Mouse (Mus musculus): ENCODE measurements around the gene B3galnt2. TPM values are rescaled to one million over a fixed set of nuclear protein-coding genes. Genes with fewer than 3 reads are reported as not detected.

Gene B3galnt2
- polyA plus RNA-seq (2014; fragmentation: Nextera tagmentation; extraction: Ambion mirVana) = 16.5 and 24.1 TPM in 2 replicates

DNA sequence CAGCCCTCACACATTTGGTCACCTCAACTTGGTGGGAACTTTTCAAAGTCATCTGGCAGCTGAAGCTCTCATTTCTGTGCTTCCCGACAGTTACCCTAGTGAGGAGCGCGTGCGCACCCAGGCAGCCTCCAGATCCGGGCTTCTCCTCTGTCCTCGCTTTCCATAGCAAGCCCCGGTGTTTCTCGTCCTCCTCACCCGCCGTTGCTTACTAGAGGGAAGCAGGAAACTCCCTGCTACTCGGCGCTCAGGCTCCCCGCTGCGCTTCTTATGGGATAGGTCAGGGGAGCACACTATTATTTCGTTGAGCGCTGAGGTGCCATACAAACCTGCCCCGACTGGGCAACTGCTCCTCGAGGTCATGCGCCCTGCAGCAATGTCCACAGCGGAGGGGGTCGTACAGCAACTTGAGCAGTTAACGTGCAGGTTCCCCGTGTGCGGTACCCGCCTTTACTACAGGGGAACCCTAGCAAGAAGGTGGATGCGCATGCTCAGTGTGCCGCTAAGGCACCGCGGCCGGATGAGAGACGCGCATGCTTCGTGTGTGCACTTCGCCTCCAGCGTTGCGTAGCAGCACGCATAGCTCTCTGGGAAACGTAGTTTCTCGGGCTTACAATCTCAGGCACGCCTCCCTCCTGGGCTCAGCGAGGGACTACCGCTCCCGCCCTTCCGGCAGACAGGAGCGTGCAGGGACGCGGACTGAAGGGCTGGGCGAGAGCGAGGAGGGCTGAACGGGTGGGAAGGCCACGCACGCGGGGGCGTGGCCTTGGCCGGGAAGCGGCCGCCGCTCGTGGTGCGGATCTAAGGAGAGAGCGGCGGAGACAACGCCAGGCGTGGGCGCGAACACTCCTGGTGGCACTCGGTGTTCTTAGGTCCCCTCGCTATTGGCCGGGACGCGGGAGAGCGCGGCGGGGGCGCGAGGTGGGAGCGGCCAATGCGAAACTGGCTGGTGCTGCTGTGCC lies at the start of gene B3galnt2:
B3galnt2 (plus strand) TSS at position 596 of the 959 bp plus-strand sequence.
- Histone ChIP-seq H3K4me1 (ENCODE audit: control insufficient read depth, insufficient read depth, low read length) (peaks cover 4% of the 10 kb centered on the region; the same call in 1 of the 2 replicates), H3K9me3 (ENCODE audit: control insufficient read depth, low read length) (no peaks in the 10 kb centered on the region), H3K4me3 (ENCODE audit: low read depth, low read length) (peak within 1 kb of the TSS; percentile 88), H3K4me2 (ENCODE audit: low read depth, low read length) (peak within 1 kb of the TSS; percentile 79), H3K27me3 (ENCODE audit: control insufficient read depth, insufficient read depth, low read length) (no peaks in the 10 kb centered on the region), H3K9ac (replicated peaks; ENCODE audit: low read depth, low read length) (peak within 1 kb of the TSS; percentile 69), H3K36me3 (ENCODE audit: control insufficient read depth, insufficient read depth, low read length) (no peaks in the 10 kb centered on the region), H3K27ac (ENCODE audit: low read depth, low read length) (peak within 1 kb of the TSS; percentile 78)
- under 1% methylated on average over 78 of the region's 78 CpGs for WGBS
- ATAC-seq (ENCODE audit: low read depth) = peak; percentile 99

DNA sequence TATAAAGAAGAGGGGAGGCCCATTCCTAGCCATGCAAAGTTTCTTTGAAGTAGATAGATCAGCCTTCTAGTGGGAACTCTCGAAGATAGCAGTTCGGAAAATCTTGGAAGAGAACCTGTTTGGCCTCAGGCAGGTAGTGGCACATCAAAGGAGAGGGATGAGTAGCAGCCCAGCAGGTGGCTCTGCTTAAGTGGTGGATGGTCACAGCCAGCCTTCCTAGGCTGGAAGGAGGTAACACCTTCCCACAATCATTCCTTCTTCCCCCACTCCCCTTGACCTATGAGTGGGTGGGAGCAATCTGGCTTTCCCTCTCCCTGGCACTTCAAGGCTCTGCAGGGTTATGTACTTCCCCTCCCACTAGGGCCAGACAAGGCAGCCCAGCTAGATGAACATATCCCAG lies 42.9 kb upstream of the B3galnt2 start:
- Histone ChIP-seq H3K27me3 (ENCODE audit: control insufficient read depth, insufficient read depth, low read length) (no peaks in the 10 kb centered on the region), H3K9me3 (ENCODE audit: control insufficient read depth, low read length) (no peaks in the 10 kb centered on the region), H3K4me1 (ENCODE audit: control insufficient read depth, insufficient read depth, low read length) (no peaks in the 10 kb centered on the region), H3K4me3 (ENCODE audit: low read depth, low read length) (no peak overlapping the region), H3K27ac (ENCODE audit: low read depth, low read length) (no peak overlapping the region), H3K9ac (replicated peaks; ENCODE audit: low read depth, low read length) (no peak overlapping the region), H3K36me3 (ENCODE audit: control insufficient read depth, insufficient read depth, low read length) (no peaks in the 10 kb centered on the region), H3K4me2 (ENCODE audit: low read depth, low read length) (no peak overlapping the region)
- ATAC-seq (ENCODE audit: low read depth) = no peak
- 58% methylated on average over 2 of the region's 2 CpGs for WGBS

DNA sequence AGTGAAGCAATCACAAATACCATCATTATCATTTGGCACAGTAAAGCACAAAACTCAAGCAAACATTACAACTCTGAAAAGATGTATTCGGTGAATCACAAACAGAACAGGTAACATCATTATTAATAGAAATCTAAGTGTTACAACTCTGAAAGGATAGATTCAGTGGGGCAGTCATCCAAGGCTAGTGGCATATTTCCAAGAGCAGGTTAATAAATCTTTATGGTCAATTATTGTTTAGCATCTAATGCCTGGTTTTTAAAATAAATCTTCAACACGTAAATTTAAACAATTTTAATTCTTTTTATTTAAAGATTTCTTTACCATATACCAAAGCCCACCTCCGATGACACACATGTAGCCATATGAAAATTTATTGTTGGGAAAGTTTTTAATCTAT lies 34.9 kb upstream of the B3galnt2 start:
- WGBS = 97% methylated on average over 3 of the region's 3 CpGs
- Histone ChIP-seq H3K4me3 (ENCODE audit: low read depth, low read length) (no peak overlapping the region), H3K4me1 (ENCODE audit: control insufficient read depth, insufficient read depth, low read length) (no peaks in the 10 kb centered on the region), H3K36me3 (ENCODE audit: control insufficient read depth, insufficient read depth, low read length) (no peaks in the 10 kb centered on the region), H3K27ac (ENCODE audit: low read depth, low read length) (no peak overlapping the region), H3K9me3 (ENCODE audit: control insufficient read depth, low read length) (no peaks in the 10 kb centered on the region), H3K27me3 (ENCODE audit: control insufficient read depth, insufficient read depth, low read length) (no peaks in the 10 kb centered on the region), H3K9ac (replicated peaks; ENCODE audit: low read depth, low read length) (no peak overlapping the region), H3K4me2 (ENCODE audit: low read depth, low read length) (no peak overlapping the region)
- no peak for ATAC-seq (ENCODE audit: low read depth)

DNA sequence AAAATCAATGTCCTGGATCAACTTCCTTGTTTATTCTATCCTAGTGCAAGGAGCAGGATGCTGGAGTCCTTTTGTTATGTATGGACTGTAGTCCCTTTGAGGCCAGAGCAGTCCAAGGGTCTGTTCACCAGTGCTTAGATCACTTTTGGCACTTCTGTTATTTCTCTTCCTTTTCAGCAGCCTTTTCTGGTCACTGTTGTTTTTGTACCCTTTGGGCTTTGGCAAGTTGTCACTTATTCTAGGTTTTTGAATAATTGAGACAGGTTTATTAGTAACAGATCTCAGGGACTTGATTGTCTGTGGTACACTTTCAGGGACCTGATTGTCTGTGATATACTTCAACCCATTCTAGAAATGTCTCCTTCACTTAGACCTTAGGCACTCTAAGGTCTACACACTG lies 31.7 kb upstream of the B3galnt2 start:
- no peak for ATAC-seq (ENCODE audit: low read depth)
- H3K4me2 ChIP-seq (ENCODE audit: low read depth, low read length) = no peak overlapping the region

DNA sequence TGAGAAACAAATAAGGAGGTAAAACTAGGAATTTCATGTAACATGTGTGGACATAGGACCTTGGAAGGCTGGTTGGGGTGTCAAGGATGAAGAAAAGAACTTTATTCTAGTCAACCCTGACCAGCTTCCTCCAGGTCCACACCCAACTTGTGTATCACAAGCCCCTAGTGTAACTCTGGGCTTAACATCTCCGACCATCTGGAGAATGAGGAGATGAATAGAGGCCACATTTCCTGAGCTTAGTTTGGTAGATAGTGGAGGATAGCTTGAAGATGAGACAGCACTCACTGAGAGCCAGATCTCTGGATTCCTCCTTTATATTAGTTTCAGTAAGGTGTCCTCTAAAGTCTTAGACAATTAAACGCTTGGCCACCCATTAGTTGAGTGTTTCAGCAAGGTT lies 24.3 kb upstream of the B3galnt2 start:
- Histone ChIP-seq H3K27me3 (ENCODE audit: control insufficient read depth, insufficient read depth, low read length) (no peaks in the 10 kb centered on the region), H3K36me3 (ENCODE audit: control insufficient read depth, insufficient read depth, low read length) (no peaks in the 10 kb centered on the region), H3K4me2 (ENCODE audit: low read depth, low read length) (no peak overlapping the region), H3K4me1 (ENCODE audit: control insufficient read depth, insufficient read depth, low read length) (no peaks in the 10 kb centered on the region), H3K27ac (ENCODE audit: low read depth, low read length) (no peak overlapping the region), H3K9me3 (ENCODE audit: control insufficient read depth, low read length) (no peaks in the 10 kb centered on the region), H3K9ac (replicated peaks; ENCODE audit: low read depth, low read length) (no peak overlapping the region), H3K4me3 (ENCODE audit: low read depth, low read length) (no peak overlapping the region)
- ATAC-seq (ENCODE audit: low read depth) = no peak
- 77% methylated on average over 2 of the region's 2 CpGs for WGBS

More for the DNA sequence above, 31.7 kb upstream of the B3galnt2 start:
- Histone ChIP-seq H3K9me3 (ENCODE audit: control insufficient read depth, low read length) (no peaks in the 10 kb centered on the region), H3K9ac (replicated peaks; ENCODE audit: low read depth, low read length) (no peak overlapping the region), H3K4me3 (ENCODE audit: low read depth, low read length) (no peak overlapping the region), H3K4me1 (ENCODE audit: control insufficient read depth, insufficient read depth, low read length) (no peaks in the 10 kb centered on the region), H3K36me3 (ENCODE audit: control insufficient read depth, insufficient read depth, low read length) (no peaks in the 10 kb centered on the region), H3K27me3 (ENCODE audit: control insufficient read depth, insufficient read depth, low read length) (no peaks in the 10 kb centered on the region), H3K27ac (ENCODE audit: low read depth, low read length) (no peak overlapping the region)

DNA sequence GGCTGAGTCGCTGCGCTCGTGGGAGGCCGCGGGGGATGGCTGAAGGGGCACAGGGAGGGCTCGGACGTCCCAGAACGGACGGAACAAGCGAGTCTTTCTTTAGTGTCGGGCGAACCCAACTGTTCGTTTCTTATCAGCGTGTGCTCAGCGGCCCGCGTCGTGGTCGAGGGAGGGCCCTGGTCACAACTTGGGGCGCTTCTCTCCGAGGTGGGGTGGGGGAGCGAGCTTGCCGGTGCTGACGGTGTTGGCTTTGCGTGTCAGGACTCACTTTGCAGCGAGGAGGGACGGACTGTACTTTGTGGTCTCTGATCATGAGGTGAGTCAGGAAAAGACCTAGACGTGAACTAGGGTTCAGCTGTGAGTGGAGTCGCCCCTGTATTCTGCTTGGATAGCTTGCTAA lies 662 bp downstream of the B3galnt2 start:
- WGBS = 0% methylated on average over 29 of the region's 29 CpGs
- no peaks in the 10 kb centered on the region for H3K27me3 ChIP-seq (ENCODE audit: control insufficient read depth, insufficient read depth, low read length)

DNA sequence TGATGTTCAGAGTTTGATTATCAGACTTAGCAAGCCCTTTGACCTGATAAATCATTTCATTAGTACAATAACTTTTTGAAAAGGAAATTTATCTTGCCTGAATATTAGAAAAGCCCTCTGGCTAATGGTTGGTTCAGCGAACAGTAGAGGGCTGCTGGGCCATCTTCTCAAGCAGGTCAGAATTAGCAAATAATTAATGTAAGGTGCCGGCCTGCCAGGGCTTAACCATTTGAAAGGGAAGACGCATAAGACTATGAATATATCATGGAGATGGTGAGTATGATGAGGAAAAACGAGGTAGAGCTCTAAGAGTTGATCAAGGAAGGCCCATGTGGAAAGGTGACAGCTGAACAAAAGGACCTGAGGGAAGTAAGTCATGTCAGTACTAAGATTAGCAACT lies 2.4 kb downstream of the B3galnt2 start:
- no peaks in the 10 kb centered on the region for H3K9me3 ChIP-seq (ENCODE audit: control insufficient read depth, low read length)
- H3K9ac ChIP-seq (replicated peaks; ENCODE audit: low read depth, low read length) = no peak overlapping the region
- H3K4me3 ChIP-seq (ENCODE audit: low read depth, low read length) = no peak overlapping the region
- ATAC-seq (ENCODE audit: low read depth) = no peak
- H3K4me2 ChIP-seq (ENCODE audit: low read depth, low read length) = no peak overlapping the region
- 88% methylated on average over 4 of the region's 4 CpGs for WGBS
- no peaks in the 10 kb centered on the region for H3K27me3 ChIP-seq (ENCODE audit: control insufficient read depth, insufficient read depth, low read length)
- no peaks in the 10 kb centered on the region for H3K36me3 ChIP-seq (ENCODE audit: control insufficient read depth, insufficient read depth, low read length)
- H3K27ac ChIP-seq (ENCODE audit: low read depth, low read length) = no peak overlapping the region
- peaks cover 4% of the 10 kb centered on the region; the same call in 1 of the 2 replicates for H3K4me1 ChIP-seq (ENCODE audit: control insufficient read depth, insufficient read depth, low read length)

More for the DNA sequence above, 662 bp downstream of the B3galnt2 start:
- Histone ChIP-seq H3K4me1 (ENCODE audit: control insufficient read depth, insufficient read depth, low read length) (peaks cover 4% of the 10 kb centered on the region; the same call in 1 of the 2 replicates), H3K36me3 (ENCODE audit: control insufficient read depth, insufficient read depth, low read length) (no peaks in the 10 kb centered on the region), H3K27ac (ENCODE audit: low read depth, low read length) (peak overlapping the region; percentile 69), H3K9me3 (ENCODE audit: control insufficient read depth, low read length) (no peaks in the 10 kb centered on the region), H3K4me2 (ENCODE audit: low read depth, low read length) (peak overlapping the region; percentile 49), H3K4me3 (ENCODE audit: low read depth, low read length) (peak overlapping the region; percentile 88), H3K9ac (replicated peaks; ENCODE audit: low read depth, low read length) (peak overlapping the region; percentile 69)
- ATAC-seq (ENCODE audit: low read depth) = peak; percentile 23; the same call in 1 of the 2 replicates

DNA sequence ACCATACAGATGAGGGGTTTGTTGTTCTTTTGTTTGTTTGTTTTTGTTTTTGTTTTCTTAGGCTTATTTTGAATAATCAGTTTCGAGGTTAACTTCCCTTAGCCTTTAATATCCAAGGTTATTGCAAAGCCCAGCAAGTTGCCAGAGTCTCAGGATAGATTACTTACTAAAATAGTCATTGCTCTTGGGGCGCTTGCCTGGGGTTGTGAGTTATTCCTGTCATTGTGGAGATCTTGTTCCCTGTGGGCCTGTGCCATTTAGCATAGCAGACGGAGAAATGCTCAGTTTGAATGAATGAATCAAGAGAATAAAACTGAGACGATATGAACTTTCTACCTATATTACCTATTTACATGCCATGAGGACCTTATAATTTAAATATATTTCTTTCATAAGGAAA lies 5.9 kb downstream of the B3galnt2 start:
- Histone ChIP-seq H3K27ac (ENCODE audit: low read depth, low read length) (no peak overlapping the region), H3K9me3 (ENCODE audit: control insufficient read depth, low read length) (no peaks in the 10 kb centered on the region), H3K4me2 (ENCODE audit: low read depth, low read length) (no peak overlapping the region), H3K4me1 (ENCODE audit: control insufficient read depth, insufficient read depth, low read length) (no peaks in the 10 kb centered on the region), H3K36me3 (ENCODE audit: control insufficient read depth, insufficient read depth, low read length) (no peaks in the 10 kb centered on the region), H3K27me3 (ENCODE audit: control insufficient read depth, insufficient read depth, low read length) (no peaks in the 10 kb centered on the region), H3K4me3 (ENCODE audit: low read depth, low read length) (no peak overlapping the region), H3K9ac (replicated peaks; ENCODE audit: low read depth, low read length) (no peak overlapping the region)
- 89% methylated on average over 4 of the region's 4 CpGs for WGBS
- ATAC-seq (ENCODE audit: low read depth) = no peak

DNA sequence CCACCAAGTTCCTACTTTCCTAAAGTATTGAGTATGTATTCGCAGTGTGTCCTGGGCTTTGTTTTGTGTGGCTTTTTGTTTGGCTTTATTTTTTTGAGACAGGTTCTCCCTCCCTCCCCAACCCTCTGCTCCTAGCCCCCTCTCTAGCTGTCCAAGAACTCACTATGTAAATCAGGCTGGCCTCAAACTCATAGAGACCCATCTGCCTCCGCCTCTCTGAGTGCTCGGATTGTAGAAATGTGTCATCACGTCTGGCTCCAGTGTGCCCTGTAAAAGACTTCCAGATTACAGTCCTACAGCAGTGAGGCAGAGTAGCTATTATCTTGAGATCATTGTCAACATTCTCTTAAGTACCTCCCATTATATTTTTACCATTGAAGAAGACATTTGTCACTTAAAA lies 6.8 kb downstream of the B3galnt2 start:
- Histone ChIP-seq H3K9ac (replicated peaks; ENCODE audit: low read depth, low read length) (no peak overlapping the region), H3K36me3 (ENCODE audit: control insufficient read depth, insufficient read depth, low read length) (no peaks in the 10 kb centered on the region), H3K9me3 (ENCODE audit: control insufficient read depth, low read length) (no peaks in the 10 kb centered on the region), H3K4me1 (ENCODE audit: control insufficient read depth, insufficient read depth, low read length) (no peaks in the 10 kb centered on the region), H3K27ac (ENCODE audit: low read depth, low read length) (no peak overlapping the region), H3K4me3 (ENCODE audit: low read depth, low read length) (no peak overlapping the region), H3K27me3 (ENCODE audit: control insufficient read depth, insufficient read depth, low read length) (no peaks in the 10 kb centered on the region), H3K4me2 (ENCODE audit: low read depth, low read length) (no peak overlapping the region)
- 86% methylated on average over 4 of the region's 4 CpGs for WGBS
- ATAC-seq (ENCODE audit: low read depth) = no peak
